Mouse (Mus musculus) CH12.LX (cell line): Measurements from ENCODE around the gene Krt90. TPM values are rescaled to one million over a fixed set of nuclear protein-coding genes. Genes with fewer than 3 reads are reported as not detected.

ENCODE experiments used
- DNase-seq: peaks from one replicate; pipeline ENCODE4 v3.0.0-alpha.2; 2013; ENCODE audit errors: extremely low read depth
- H3K27ac ChIP-seq: 2 replicates; pipeline ENCODE4 v1.5.1; 2012; ENCODE audit warnings: low read depth, mild to moderate bottlenecking, control low read depth, moderate library complexity; ENCODE audit not compliant: insufficient read depth
- H3K27me3 ChIP-seq: replicated peaks from 2 replicates; pipeline ENCODE3; 2012; ENCODE audit warnings: inconsistent platforms
- H3K36me3 ChIP-seq, 2 experiments: replicated peaks in 1 of 2; 2 replicates each; pipeline versions ENCODE3 to v1.6.1; 2012; ENCODE audit warnings: inconsistent platforms in 1 of 2, low read length in 1 of 2, mild to moderate bottlenecking in 1 of 2, mixed read lengths in 1 of 2, moderate library complexity in 1 of 2; ENCODE audit not compliant: control insufficient read depth in 1 of 2, insufficient read depth in 1 of 2
- H3K4me1 ChIP-seq, 2 experiments: 2 replicates each; pipeline ENCODE4 v1.6.1; 2012; ENCODE audit warnings: inconsistent platforms in 1 of 2, moderate library complexity in 1 of 2; ENCODE audit not compliant: insufficient read depth in 2 of 2, control insufficient read depth in 1 of 2
- H3K4me2 ChIP-seq: 2 replicates; pipeline ENCODE4 v1.6.1; 2012; ENCODE audit warnings: low read depth, mild to moderate bottlenecking, control low read depth; ENCODE audit not compliant: poor library complexity, insufficient read depth, severe bottlenecking
- H3K4me3 ChIP-seq, 3 experiments: fragments of 150-350 bp in 1 of 3; sonication (generic) in 1 of 3; replicated peaks in 1 of 3; 2 replicates each; pipeline versions ENCODE3 to v1.5.1; 2011 to 2012; ENCODE audit warnings: low read depth in 2 of 3, low read length in 2 of 3, mild to moderate bottlenecking in 2 of 3, moderate library complexity in 2 of 3, control low read depth in 1 of 3, improper control_type of control experiment in 1 of 3, inconsistent platforms in 1 of 3, mixed read lengths in 1 of 3; ENCODE audit not compliant: poor library complexity in 1 of 3
- H3K79me2 ChIP-seq: replicated peaks from 2 replicates; pipeline ENCODE4 v1.6.1; 2012; ENCODE audit warnings: mild to moderate bottlenecking, moderate library complexity; ENCODE audit not compliant: control insufficient read depth, poor library complexity, insufficient read depth, severe bottlenecking; ENCODE audit errors: extremely low read depth
- H3K9ac ChIP-seq: 2 replicates; pipeline ENCODE4 v1.6.1; 2012; ENCODE audit warnings: low read depth, mild to moderate bottlenecking, control low read depth, moderate library complexity; ENCODE audit not compliant: insufficient read depth
- H3K9me3 ChIP-seq: replicated peaks from 2 replicates; pipeline ENCODE3; 2012; ENCODE audit warnings: low read length, inconsistent platforms, mixed read lengths
- BHLHE40 ChIP-seq: IDR thresholded peaks from 2 replicates; pipeline ENCODE4 v1.6.1; 2011; ENCODE audit warnings: mild to moderate bottlenecking, low read depth, low read length, improper control_type of control experiment
- CHD2 ChIP-seq: IDR thresholded peaks from 2 replicates; pipeline ENCODE4 v1.6.1; 2011; ENCODE audit warnings: low read length, improper control_type of control experiment
- CTCF ChIP-seq, 2 experiments: IDR thresholded peaks in 1 of 2; conservative IDR thresholded peaks in 1 of 2; 2 replicates each; pipeline ENCODE4 v1.5.1; 2011 to 2012; ENCODE audit warnings: low read depth in 2 of 2, low read length in 2 of 2, improper control_type of control experiment in 1 of 2, inconsistent platforms in 1 of 2, mild to moderate bottlenecking in 1 of 2, moderate library complexity in 1 of 2
- E2F4 ChIP-seq: IDR thresholded peaks from 2 replicates; pipeline ENCODE4 v1.6.1; 2011; ENCODE audit warnings: low read depth, low read length, improper control_type of control experiment; ENCODE audit not compliant: insufficient replicate concordance
- ELF1 ChIP-seq: IDR thresholded peaks from 2 replicates; pipeline ENCODE4 v1.6.1; 2014; ENCODE audit warnings: low read depth, mild to moderate bottlenecking, inconsistent platforms, low read length, improper control_type of control experiment
- EP300 ChIP-seq: IDR thresholded peaks from 2 replicates; pipeline ENCODE4 v1.6.1; 2011; ENCODE audit warnings: low read length, improper control_type of control experiment
- ETS1 ChIP-seq: conservative IDR thresholded peaks from 2 replicates; pipeline ENCODE4 v1.6.1; 2012; ENCODE audit warnings: low read depth, mild to moderate bottlenecking, inconsistent platforms, low read length, improper control_type of control experiment, moderate library complexity
- GABPA ChIP-seq: IDR thresholded peaks from 2 replicates; pipeline ENCODE4 v1.6.1; 2012; ENCODE audit warnings: low read depth, low read length, improper control_type of control experiment, inconsistent platforms; ENCODE audit not compliant: insufficient replicate concordance
- HCFC1 ChIP-seq: IDR thresholded peaks from 2 replicates; pipeline ENCODE4 v1.6.1; 2012; ENCODE audit warnings: low read depth, mild to moderate bottlenecking, inconsistent platforms, low read length, improper control_type of control experiment
- IRF4 ChIP-seq: IDR thresholded peaks from 2 replicates; pipeline ENCODE4 v1.6.1; 2014; ENCODE audit warnings: low read depth, mild to moderate bottlenecking, inconsistent platforms, low read length, improper control_type of control experiment
- JUN ChIP-seq: IDR thresholded peaks from 2 replicates; pipeline ENCODE4 v1.6.1; 2011; ENCODE audit warnings: low read depth, mild to moderate bottlenecking, low read length, improper control_type of control experiment, moderate library complexity; ENCODE audit not compliant: insufficient read depth
- MAZ ChIP-seq: IDR thresholded peaks from 2 replicates; pipeline ENCODE4 v1.6.1; 2012; ENCODE audit warnings: low read depth, mild to moderate bottlenecking, inconsistent platforms, low read length, improper control_type of control experiment, moderate library complexity
- MEF2A ChIP-seq: IDR thresholded peaks from 2 replicates; pipeline ENCODE4 v1.6.1; 2014; ENCODE audit warnings: low read depth, mild to moderate bottlenecking, inconsistent platforms, low read length, improper control_type of control experiment, borderline replicate concordance
- MXI1 ChIP-seq: IDR thresholded peaks from 2 replicates; pipeline ENCODE4 v1.6.1; 2011; ENCODE audit warnings: mild to moderate bottlenecking, low read depth, low read length, improper control_type of control experiment
- NELFE ChIP-seq: IDR thresholded peaks from 2 replicates; pipeline ENCODE4 v1.6.1; 2011; ENCODE audit warnings: low read depth, low read length, improper control_type of control experiment
- PAX5 ChIP-seq: IDR thresholded peaks from 2 replicates; pipeline ENCODE4 v1.6.1; 2012; ENCODE audit warnings: low read length, inconsistent platforms, mixed read lengths
- RAD21 ChIP-seq: IDR thresholded peaks from 2 replicates; pipeline ENCODE4 v1.6.1; 2011; ENCODE audit warnings: low read depth, mild to moderate bottlenecking, low read length, improper control_type of control experiment, moderate library complexity
- RCOR1 ChIP-seq: conservative IDR thresholded peaks from 2 replicates; pipeline ENCODE4 v1.6.1; 2012; ENCODE audit warnings: low read depth, mild to moderate bottlenecking, inconsistent platforms, low read length, improper control_type of control experiment
- SMC3 ChIP-seq: IDR thresholded peaks from 2 replicates; pipeline ENCODE4 v1.6.1; 2011; ENCODE audit warnings: low read depth, low read length, improper control_type of control experiment
- TBP ChIP-seq: conservative IDR thresholded peaks from 2 replicates; pipeline ENCODE4 v1.6.1; 2011; ENCODE audit warnings: low read depth, low read length, improper control_type of control experiment
- TCF12 ChIP-seq: IDR thresholded peaks from 2 replicates; pipeline ENCODE4 v1.6.1; 2014; ENCODE audit warnings: low read depth, mild to moderate bottlenecking, inconsistent platforms, low read length, improper control_type of control experiment
- USF1 ChIP-seq: IDR thresholded peaks from 2 replicates; pipeline ENCODE4 v1.6.1; 2014; ENCODE audit warnings: low read depth, mild to moderate bottlenecking, inconsistent platforms, low read length, improper control_type of control experiment
- USF2 ChIP-seq: conservative IDR thresholded peaks from 2 replicates; pipeline ENCODE4 v1.6.1; 2011; ENCODE audit warnings: low read depth, low read length, improper control_type of control experiment
- ZC3H11A ChIP-seq: IDR thresholded peaks from 2 replicates; pipeline ENCODE4 v1.6.1; 2012; ENCODE audit warnings: low read depth, mild to moderate bottlenecking, inconsistent platforms, low read length, improper control_type of control experiment
- ZKSCAN1 ChIP-seq: IDR thresholded peaks from 2 replicates; pipeline ENCODE4 v1.6.1; 2012; ENCODE audit warnings: low read depth, inconsistent platforms, low read length, improper control_type of control experiment, borderline replicate concordance
- dilution Hi-C: fragments of 300-500 bp; cut with MboI; formaldehyde crosslinking; loops from 2 replicates; pipeline ENCODE4 v1.14.3; 2020; ENCODE audit warnings: low sequenced_read_pairs; ENCODE audit not compliant: extremely low pct_unique_long_range_greater_than_20kb, extremely low pct_ligation_motif_present
- in situ Hi-C: fragments of 300-500 bp; cut with MboI; formaldehyde crosslinking; loops from 3 replicates; pipeline ENCODE4 v1.14.3; 2019; ENCODE audit warnings: low sequenced_read_pairs, low pct_ligation_motif_present, low pct_unique_long_range_greater_than_20kb, mixed read lengths
- polyA plus RNA-seq: library from polyadenylated mRNA; unstranded; fragments of >175 nt; gene quantifications from 2 replicates; pipeline ENCODE4 v1.2.1, GENCODE M21; 2012; ENCODE audit warnings: low read depth; ENCODE audit not compliant: insufficient read length
- total RNA-seq, 2 experiments: library from RNA; depleted of rRNA; stranded (reverse); fragments of 300-350 nt in 1 of 2; fragments of >200 nt in 1 of 2; gene quantifications; 2 replicates each; pipeline ENCODE4 v1.2.3; 2012 to 2014

Gene Krt90
- total and polyA plus RNA-seq, 3 experiments = not detected

- in situ Hi-C loops = no loop called here
- dilution Hi-C loops = no loop called here
Measured at GRCm38 (mm10) chr15:101588216-101588615, 25.5 kb upstream of the Krt90 start.

DNA sequence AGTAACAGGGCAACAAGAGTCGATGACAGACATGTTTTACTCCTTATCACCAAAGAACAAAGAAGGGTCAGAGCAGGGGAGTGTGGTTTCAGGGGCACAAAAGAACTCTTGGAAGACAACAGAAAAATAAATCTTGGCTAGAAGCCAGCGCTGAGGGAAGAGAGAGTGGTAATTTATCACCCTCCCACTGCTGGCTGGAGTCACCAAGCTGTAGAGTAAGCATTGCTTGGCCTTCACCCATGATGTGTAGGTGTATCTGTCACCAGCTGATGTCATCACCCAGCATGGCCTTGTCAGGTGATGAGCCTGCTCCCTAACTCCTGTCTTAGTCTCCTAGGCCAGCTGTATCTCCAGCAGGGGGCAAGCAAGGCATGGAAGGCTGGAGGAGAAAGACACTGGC is 21.7 kb upstream of the Krt90 start:
- Histone ChIP-seq H3K36me3 (no peaks in the 10 kb centered on the region), H3K4me3 (no peak overlapping the region), H3K27me3 (peaks cover 87% of the 10 kb centered on the region), H3K9ac (no peak overlapping the region), H3K79me2 (no peaks in the 10 kb centered on the region), H3K27ac (no peak overlapping the region), H3K9me3 (no peaks in the 10 kb centered on the region), H3K4me2 (no peak overlapping the region), H3K4me1 (no peaks in the 10 kb centered on the region; a peak in 1 of 4 replicates)
- TF ChIP-seq TBP (no peak), PAX5 (no peak), HCFC1 (no peak), MAZ (no peak), IRF4 (no peak), ELF1 (no peak), CTCF (conservative IDR thresholded peaks at IDR 0.05 in 1 of 2, IDR thresholded peaks at IDR 0.05 in 1 of 2; ENCODE audit: low read depth in 2 of 2, low read length in 2 of 2) (peak in 1 of 2 experiments; percentile 38; a peak in 2 of 4 replicates), RCOR1 (no peak), GABPA (no peak), BHLHE40 (no peak), USF1 (no peak), RAD21 (peak; percentile 37), ZC3H11A (no peak), MEF2A (no peak)
- in situ Hi-C loops = no loop called here
- no peak for DNase-seq
- dilution Hi-C loops = no loop called here

More at GRCm38 (mm10) chr15:101588216-101588615, 25.5 kb upstream of the Krt90 start:
- peak; percentile 24 for DNase-seq
- Histone ChIP-seq H3K79me2 (no peaks in the 10 kb centered on the region), H3K4me1 (no peaks in the 10 kb centered on the region; a peak in 1 of 4 replicates), H3K27ac (no peak overlapping the region), H3K36me3 (no peaks in the 10 kb centered on the region), H3K9ac (no peak overlapping the region), H3K27me3 (peaks cover 60% of the 10 kb centered on the region), H3K9me3 (no peaks in the 10 kb centered on the region), H3K4me2 (no peak overlapping the region), H3K4me3 (no peak overlapping the region)
- TF ChIP-seq GABPA (no peak), MAZ (no peak), EP300 (no peak), BHLHE40 (no peak), CHD2 (no peak), NELFE (no peak), E2F4 (no peak), MXI1 (no peak), CTCF (conservative IDR thresholded peaks at IDR 0.05 in 1 of 2, IDR thresholded peaks at IDR 0.05 in 1 of 2; ENCODE audit: low read depth in 2 of 2, low read length in 2 of 2) (peak; percentile 47 to 57), PAX5 (no peak), SMC3 (0 out of 2 replicates have a peak, but pooled peaks have one; percentile 3), JUN (no peak), MEF2A (no peak), TCF12 (no peak), USF2 (no peak), ZKSCAN1 (no peak), ETS1 (no peak)
